Mouse (Mus musculus): Measurements from ENCODE around the gene Mmadhc.

The Mmadhc gene

DNA sequence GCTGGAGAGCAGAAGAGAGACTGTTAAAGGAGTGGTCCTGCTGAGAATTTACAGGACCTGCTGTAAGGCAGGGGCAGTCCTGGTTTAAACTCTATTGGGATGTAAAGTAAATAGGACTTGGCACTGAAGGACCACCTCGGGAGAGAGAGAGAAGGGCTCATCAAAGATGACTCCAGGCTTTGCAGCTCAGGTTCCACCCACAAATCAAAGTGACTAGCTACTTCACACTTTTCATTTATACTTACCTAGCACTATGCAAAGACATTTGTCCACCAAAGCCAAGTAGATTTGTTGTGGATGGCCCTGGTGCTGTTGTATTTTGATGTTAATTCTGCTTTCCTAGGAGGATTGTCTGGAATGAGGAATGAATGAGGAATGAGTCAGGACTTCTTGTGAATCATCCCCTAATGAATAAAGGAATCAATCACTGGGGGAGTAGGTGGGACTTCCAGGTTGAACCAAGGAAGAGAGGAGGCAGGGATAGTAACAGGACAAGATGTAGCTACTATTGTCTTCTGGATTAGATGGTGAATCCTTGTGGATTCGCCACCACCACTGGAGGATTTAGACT, 31.3 kb downstream of the Mmadhc start:
- no peak for DNase-seq (ENCODE audit: low spot score)

DNA sequence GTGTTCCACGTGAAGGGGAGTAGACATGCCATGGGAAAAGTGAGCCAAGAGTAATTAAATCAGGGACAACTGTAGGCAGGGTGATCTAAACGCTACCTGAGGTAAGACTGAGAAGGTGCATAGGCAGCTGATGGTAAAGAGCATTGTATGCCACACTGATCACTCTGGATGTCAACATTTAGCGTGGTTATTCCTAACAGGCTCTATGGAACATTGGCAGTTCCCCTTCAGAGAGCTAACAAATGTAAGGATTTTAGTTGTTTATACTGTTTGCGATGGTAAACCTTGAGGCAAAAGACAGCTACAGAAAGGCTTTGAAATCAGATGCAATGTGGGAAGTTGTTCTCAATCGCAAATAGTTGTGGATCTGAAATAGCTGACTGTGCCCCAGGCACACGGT, 32.5 kb downstream of the Mmadhc start:
- DNase-seq (ENCODE audit: low spot score) = no peak

DNA sequence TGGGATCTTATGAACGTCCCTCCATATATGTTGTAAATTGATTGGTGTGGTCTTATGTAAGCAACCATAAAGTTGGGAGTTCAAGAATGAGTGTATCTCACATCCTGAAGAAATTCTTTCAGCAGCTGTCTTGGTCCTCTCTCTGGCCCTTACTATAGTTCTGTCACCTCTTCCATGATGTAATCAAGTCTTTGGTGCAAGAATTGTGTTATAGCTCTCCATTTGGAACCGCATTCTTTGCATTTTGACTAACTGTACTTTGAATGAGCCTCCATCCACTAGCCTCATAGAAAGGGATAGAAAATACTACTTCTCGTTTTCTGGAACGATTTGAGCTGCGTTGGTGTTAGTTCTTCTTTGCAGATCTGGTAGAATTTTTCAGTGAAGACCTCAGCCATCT, 41.6 kb downstream of the Mmadhc start:
- no peak for DNase-seq (ENCODE audit: low spot score)

GRCm38 (mm10) chr2:50248551-50248950, 48.0 kb downstream of the Mmadhc start:
- DNase-seq (ENCODE audit: low spot score) = no peak

DNA sequence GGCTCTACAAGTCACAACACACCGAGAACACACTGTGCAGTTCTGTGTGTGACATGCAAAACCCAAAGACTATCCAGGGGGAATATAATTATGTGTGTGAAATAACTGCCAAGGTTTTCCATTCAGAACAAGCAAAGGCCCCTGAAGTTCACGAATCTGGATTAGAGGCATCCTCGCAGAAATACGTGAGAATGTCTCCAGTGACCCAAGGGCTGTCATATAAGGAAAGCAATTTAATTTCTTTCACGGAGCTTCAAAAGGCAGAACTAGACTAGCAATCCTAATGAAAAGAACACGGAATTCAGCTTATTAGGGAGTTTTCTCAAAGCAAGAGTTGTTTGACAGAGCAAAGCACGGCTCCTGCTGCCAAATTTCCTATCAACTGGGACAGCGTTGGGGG, 63.1 kb downstream of the Mmadhc start:
- no peak for DNase-seq (ENCODE audit: low spot score)

Data from testis, postnatal 10 days (tissue).